Mouse (Mus musculus) lung, adult 2 months (tissue): ENCODE measurements around the gene Scube1. TPM values are rescaled to one million over a fixed set of nuclear protein-coding genes. Genes with fewer than 3 reads are reported as not detected.

ENCODE experiments used
- DNase-seq: peaks from one replicate; pipeline ENCODE4 v3.0.0; 2022
- H3K4me1 ChIP-seq: fragments of 200-500 bp; 2 replicates; pipeline ENCODE4 v1.6.1; 2011; ENCODE audit warnings: low read length; ENCODE audit not compliant: control insufficient read depth, insufficient read depth
- H3K4me3 ChIP-seq: fragments of 200-500 bp; replicated peaks from 2 replicates; pipeline ENCODE3; 2011; ENCODE audit warnings: low read depth, mild to moderate bottlenecking, control low read depth, low read length; ENCODE audit errors: extremely low read depth
- CTCF ChIP-seq: fragments of 200-500 bp; IDR thresholded peaks from 2 replicates; pipeline ENCODE4 v1.5.1; 2011; ENCODE audit warnings: mild to moderate bottlenecking, low read length, control low read depth; ENCODE audit not compliant: insufficient read depth
- POLR2A ChIP-seq: fragments of 200-500 bp; IDR thresholded peaks from 2 replicates; pipeline ENCODE4 v1.6.1; 2011; ENCODE audit warnings: low read depth, mild to moderate bottlenecking, control low read depth, low read length, borderline replicate concordance; ENCODE audit errors: extremely low read depth
- WGBS: fragments of 180-500 bp; shearing (Covaris S2); methylation state at CpG from one replicate; pipeline ENCODE4 v1.1.7; 2018; 5-methylcytosine and 5-hydroxymethylcytosine counted together
- polyA plus RNA-seq: library from polyadenylated mRNA; depleted of rRNA; stranded (reverse); fragments of >200 nt; gene quantifications from 2 replicates; pipeline ENCODE4 v1.2.3, GENCODE M21; 2012

Gene Scube1
- polyA plus RNA-seq, 1 experiment = 17.2 TPM

GRCm38 (mm10) chr15:83691901-83692361 lies 32.9 kb downstream of the Scube1 start:
- DNase-seq = no peak
- no peak for TF ChIP-seq POLR2A
- no peak for TF ChIP-seq CTCF
- 57% methylated on average over 8 of the region's 8 CpGs for WGBS
- Histone ChIP-seq H3K4me3 (no peak overlapping the region), H3K4me1 (no peaks in the 10 kb centered on the region)

- WGBS = 71% methylated on average over 12 of the region's 12 CpGs
- no peak for DNase-seq
- TF ChIP-seq POLR2A (no peak), CTCF (no peak)
These were observed 34.9 kb downstream of the Scube1 start for GRCm38 (mm10) chr15:83689946-83690345.

GRCm38 (mm10) chr15:83686601-83687000 lies 38.2 kb downstream of the Scube1 start:
- WGBS = 44% methylated on average over 9 of the region's 9 CpGs
- no peak for TF ChIP-seq CTCF
- no peak for TF ChIP-seq POLR2A
- H3K4me1 ChIP-seq = peaks cover 7% of the 10 kb centered on the region
- H3K4me3 ChIP-seq = no peak overlapping the region
- no peak for DNase-seq

More at GRCm38 (mm10) chr15:83689946-83690345, 34.9 kb downstream of the Scube1 start:
- Histone ChIP-seq H3K4me3 (no peak overlapping the region), H3K4me1 (no peaks in the 10 kb centered on the region)

GRCm38 (mm10) chr15:83685950-83686349 lies 38.9 kb downstream of the Scube1 start:
- Histone ChIP-seq H3K4me3 (no peak overlapping the region), H3K4me1 (peaks cover 10% of the 10 kb centered on the region)
- no peak for TF ChIP-seq CTCF
- no peak for TF ChIP-seq POLR2A
- WGBS = 91% methylated on average over 3 of the region's 3 CpGs
- no peak for DNase-seq

- peak; percentile 26 for DNase-seq
- TF ChIP-seq CTCF (no peak), POLR2A (no peak)
- Histone ChIP-seq H3K4me3 (no peak overlapping the region), H3K4me1 (peaks cover 21% of the 10 kb centered on the region)
- WGBS = 44% methylated on average over 15 of the region's 15 CpGs
These were observed 41.7 kb downstream of the Scube1 start for GRCm38 (mm10) chr15:83683051-83683561.

- Histone ChIP-seq H3K4me1 (peaks cover 21% of the 10 kb centered on the region), H3K4me3 (no peak overlapping the region)
- DNase-seq = no peak
- TF ChIP-seq POLR2A = peak; percentile 39; the same call in 1 of the 2 replicates
- no peak for TF ChIP-seq CTCF
- WGBS = 39% methylated on average over 7 of the region's 7 CpGs
These were observed 44.5 kb downstream of the Scube1 start for GRCm38 (mm10) chr15:83680300-83680699.

GRCm38 (mm10) chr15:83679729-83680128 lies 45.1 kb downstream of the Scube1 start:
- TF ChIP-seq CTCF (no peak), POLR2A (no peak)
- Histone ChIP-seq H3K4me3 (no peak overlapping the region), H3K4me1 (peaks cover 21% of the 10 kb centered on the region)
- WGBS = 40% methylated on average over 5 of the region's 5 CpGs
- DNase-seq = no peak

- WGBS = 43% methylated on average over 11 of the region's 11 CpGs
- peaks cover 20% of the 10 kb centered on the region for H3K4me1 ChIP-seq
- DNase-seq = no peak
- no peak for TF ChIP-seq CTCF
- TF ChIP-seq POLR2A = no peak
- no peak overlapping the region for H3K4me3 ChIP-seq
These were observed 46.2 kb downstream of the Scube1 start for GRCm38 (mm10) chr15:83678606-83679005.

- WGBS = 36% methylated on average over 7 of the region's 7 CpGs
- H3K4me3 ChIP-seq = no peak overlapping the region
- TF ChIP-seq POLR2A = no peak
- no peak for TF ChIP-seq CTCF
- no peak for DNase-seq
- peaks cover 17% of the 10 kb centered on the region for H3K4me1 ChIP-seq
These were observed 46.7 kb downstream of the Scube1 start for GRCm38 (mm10) chr15:83678089-83678488.

GRCm38 (mm10) chr15:83677098-83677497 lies 47.7 kb downstream of the Scube1 start:
- WGBS = 94% methylated on average over 6 of the region's 6 CpGs
- TF ChIP-seq POLR2A (no peak), CTCF (no peak)

More at GRCm38 (mm10) chr15:83677098-83677497, 47.7 kb downstream of the Scube1 start:
- no peak for DNase-seq
- H3K4me3 ChIP-seq = no peak overlapping the region
- peaks cover 14% of the 10 kb centered on the region for H3K4me1 ChIP-seq
